Mouse (Mus musculus) left cerebral cortex, adult 2 months (tissue): ENCODE data around the gene Prkn. TPM values are rescaled to one million over a fixed set of nuclear protein-coding genes. Genes with fewer than 3 reads are reported as not detected.

Source experiments
- DNase-seq, 2 experiments: peaks; one replicate each; pipeline ENCODE4 v3.0.0; 2021 to 2022; ENCODE audit warnings: low spot score in 2 of 2, mixed read lengths in 1 of 2; ENCODE audit errors: extremely low spot score in 1 of 2
- H3K27ac ChIP-seq: fragments of 200-600 bp; 2 replicates; pipeline ENCODE4 v1.8.1; 2022
- H3K4me3 ChIP-seq: fragments of 200-600 bp; 2 replicates; pipeline ENCODE4 v1.8.1; 2022
- CTCF ChIP-seq: fragments of 200-600 bp; IDR thresholded peaks from 2 replicates; pipeline ENCODE4 v1.8.1; 2022; ENCODE audit warnings: antibody characterized with exemption, mild to moderate bottlenecking, moderate library complexity
- intact Hi-C: fragments of 180-260 bp; cut with DNase I; formaldehyde crosslinking; loops from one replicate; pipeline ENCODE4 v1.15.1; 2025
- total RNA-seq, 2 experiments: library from RNA; stranded (reverse); gene quantifications; 2 replicates each; pipeline ENCODE4 v1.2.3; 2021

The Prkn gene
- total RNA-seq, 2 experiments from 2014 or later = 17.2 to 18.8 TPM

- DNase-seq = no peak
- no peak for TF ChIP-seq CTCF
- H3K27ac ChIP-seq = no peak overlapping the region
- no peak overlapping the region for H3K4me3 ChIP-seq
- intact Hi-C loops = no loop called here
Measured at GRCm38 (mm10) chr17:10887924-10888323, 47.7 kb downstream of the Prkn start.

GRCm38 (mm10) chr17:10901686-10902228 lies 61.6 kb downstream of the Prkn start:
- DNase-seq = no peak
- no peak overlapping the region for H3K4me3 ChIP-seq
- intact Hi-C loops = no loop called here
- no peak overlapping the region for H3K27ac ChIP-seq
- TF ChIP-seq CTCF = no peak

DNA sequence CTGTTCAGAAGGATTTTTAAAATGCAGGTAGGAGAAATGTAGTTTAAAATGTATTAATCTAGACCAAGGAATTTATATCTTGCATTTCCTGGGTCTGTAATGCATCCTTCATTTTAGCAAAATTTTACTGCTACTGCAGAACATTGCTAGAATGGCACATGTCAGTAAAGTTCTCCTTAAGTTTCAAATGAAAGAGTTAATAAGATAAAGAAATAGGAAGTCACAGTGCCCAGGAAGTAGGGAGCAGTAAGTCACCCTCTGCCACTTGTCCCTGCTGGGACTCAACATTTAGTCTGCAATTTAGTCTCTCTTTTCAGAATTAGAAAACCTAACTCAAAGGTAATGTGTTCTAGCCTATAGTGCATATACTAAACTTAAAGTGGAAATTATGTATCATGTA lies 96.5 kb downstream of the Prkn start:
- TF ChIP-seq CTCF = no peak
- Histone ChIP-seq H3K27ac (no peak overlapping the region), H3K4me3 (no peak overlapping the region)
- no peak for DNase-seq
- intact Hi-C loops = no loop called here

DNA sequence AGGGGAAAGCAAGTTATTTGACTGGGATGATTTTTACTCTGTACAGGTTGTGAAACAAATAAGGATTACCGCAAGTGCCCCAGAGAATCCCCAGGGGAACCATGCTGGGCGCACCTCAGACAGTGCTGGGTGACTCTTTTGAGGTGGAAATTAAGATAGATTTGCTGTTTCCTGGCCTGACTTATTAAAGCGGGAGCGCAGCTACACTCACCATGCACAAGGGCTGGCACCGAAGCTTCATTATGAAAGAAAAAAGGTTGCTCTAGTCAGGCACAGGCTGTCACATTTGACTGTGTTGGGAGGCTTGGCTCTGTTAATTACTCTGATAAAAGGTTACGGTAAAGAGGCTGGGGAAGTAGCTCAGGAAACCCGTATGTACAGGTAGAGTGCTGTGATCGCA lies 97.7 kb downstream of the Prkn start:
- no peak for DNase-seq
- intact Hi-C loops = no loop called here

DNA sequence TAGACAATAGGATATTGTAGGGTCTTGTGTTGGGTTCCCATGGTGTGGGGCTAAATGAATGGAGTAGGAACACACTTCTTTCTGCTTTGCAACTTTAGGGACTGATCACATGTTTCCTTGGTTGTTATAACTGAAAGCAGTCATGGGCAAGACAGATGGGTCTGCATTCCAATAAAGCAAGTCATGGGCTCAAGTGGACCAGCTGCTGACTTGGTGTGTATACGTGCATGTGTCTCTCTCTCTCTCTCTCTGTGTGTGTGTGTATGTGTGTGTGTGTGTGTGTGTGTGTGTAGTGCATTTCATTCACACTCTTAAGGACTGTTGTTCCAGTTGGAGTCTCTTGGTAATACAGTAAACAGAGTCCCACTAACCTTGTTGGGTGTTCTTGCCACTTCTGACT lies 98.6 kb downstream of the Prkn start:
- intact Hi-C loops = no loop called here
- no peak for DNase-seq
- no peak overlapping the region for H3K27ac ChIP-seq
- H3K4me3 ChIP-seq = no peak overlapping the region
- no peak for TF ChIP-seq CTCF

More for the DNA sequence above, 97.7 kb downstream of the Prkn start:
- Histone ChIP-seq H3K27ac (no peak overlapping the region), H3K4me3 (no peak overlapping the region)
- no peak for TF ChIP-seq CTCF

GRCm38 (mm10) chr17:10946552-10946951 lies 106.4 kb downstream of the Prkn start:
- DNase-seq = no peak
- no peak overlapping the region for H3K4me3 ChIP-seq
- no peak overlapping the region for H3K27ac ChIP-seq
- intact Hi-C loops = no loop called here
- TF ChIP-seq CTCF = no peak

DNA sequence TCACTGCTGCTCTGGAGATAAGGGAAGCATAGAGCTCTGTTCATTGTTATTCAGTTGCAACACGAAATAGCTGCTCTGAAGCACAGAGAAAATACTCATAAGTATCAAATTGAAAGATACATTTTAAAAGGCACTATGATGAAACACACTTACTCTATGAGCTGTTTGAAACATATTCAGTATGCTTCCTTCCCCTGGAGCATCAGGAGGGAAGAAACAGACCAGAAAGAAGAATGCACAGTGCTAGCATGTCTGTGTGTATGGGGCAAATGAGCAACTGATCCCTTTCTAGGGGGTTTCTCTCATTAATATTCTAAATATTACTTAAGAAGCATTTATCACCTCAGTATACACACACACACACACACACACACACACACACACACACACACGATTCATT lies 107.4 kb downstream of the Prkn start:
- intact Hi-C loops = no loop called here
- no peak for TF ChIP-seq CTCF
- H3K4me3 ChIP-seq = no peak overlapping the region
- no peak for DNase-seq
- no peak overlapping the region for H3K27ac ChIP-seq

DNA sequence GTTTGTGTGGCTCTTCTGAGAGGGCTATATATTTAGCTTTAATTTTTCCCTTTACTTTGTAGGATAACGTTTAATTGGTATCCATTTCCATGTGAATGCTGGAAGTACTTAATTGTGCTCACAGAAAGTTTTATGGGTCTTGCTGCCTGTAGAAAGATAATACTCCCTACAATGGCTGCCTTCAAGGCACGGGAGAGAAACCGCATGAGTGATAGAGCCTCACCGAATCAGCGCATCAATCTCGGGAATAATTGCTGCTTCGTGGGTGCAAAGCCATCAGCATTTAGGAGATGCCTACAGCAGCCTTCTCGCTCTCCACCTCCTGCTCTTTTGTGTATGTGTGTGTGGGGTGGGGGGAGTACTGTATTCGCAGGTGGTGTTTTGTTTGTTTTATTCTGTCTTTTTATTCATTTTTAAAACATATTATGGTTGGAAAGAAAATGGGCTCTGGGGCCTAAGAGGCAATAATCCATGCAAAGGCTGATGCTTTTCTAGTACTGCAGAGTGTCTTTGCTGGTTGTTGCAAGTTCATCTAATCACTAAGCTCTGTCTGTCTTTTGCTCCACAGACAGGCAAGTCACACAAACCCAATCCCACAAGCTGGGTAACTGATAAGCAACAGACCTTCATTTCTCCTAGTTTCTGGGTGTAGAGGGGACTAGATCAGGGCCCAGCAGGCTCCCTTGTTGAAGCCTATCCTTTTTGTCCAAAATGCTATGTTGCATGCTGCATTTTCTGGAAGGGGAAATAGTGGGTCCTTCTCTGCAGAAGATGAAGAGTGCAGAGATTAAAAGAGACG lies 119.1 kb downstream of the Prkn start:
- intact Hi-C loops = no loop called here
- Histone ChIP-seq H3K27ac (no peak overlapping the region), H3K4me3 (no peak overlapping the region)
- DNase-seq = no peak
- no peak for TF ChIP-seq CTCF

GRCm38 (mm10) chr17:10962151-10962550 lies 122.0 kb downstream of the Prkn start:
- no peak overlapping the region for H3K4me3 ChIP-seq
- intact Hi-C loops = no loop called here
- no peak for TF ChIP-seq CTCF
- no peak for DNase-seq
- H3K27ac ChIP-seq = no peak overlapping the region

GRCm38 (mm10) chr17:10982136-10982535 lies 142.0 kb downstream of the Prkn start:
- TF ChIP-seq CTCF = no peak
- Histone ChIP-seq H3K27ac (no peak overlapping the region), H3K4me3 (no peak overlapping the region)
- DNase-seq = no peak
- intact Hi-C loops = no loop called here

GRCm38 (mm10) chr17:10987040-10987439 lies 146.9 kb downstream of the Prkn start:
- intact Hi-C loops = no loop called here
- DNase-seq = no peak
- H3K27ac ChIP-seq = no peak overlapping the region
- no peak for TF ChIP-seq CTCF
- H3K4me3 ChIP-seq = no peak overlapping the region

- TF ChIP-seq CTCF = no peak
- DNase-seq = no peak
- intact Hi-C loops = no loop called here
- Histone ChIP-seq H3K27ac (no peak overlapping the region), H3K4me3 (no peak overlapping the region)
Measured at GRCm38 (mm10) chr17:10997291-10997690, 157.1 kb downstream of the Prkn start.

- Histone ChIP-seq H3K27ac (no peak overlapping the region), H3K4me3 (no peak overlapping the region)
- intact Hi-C loops = no loop called here
- no peak for TF ChIP-seq CTCF
- DNase-seq = no peak
Measured at GRCm38 (mm10) chr17:11023371-11023770, 183.2 kb downstream of the Prkn start.
